Mouse (Mus musculus) adrenal gland (tissue): ENCODE measurements around the gene Gm19965.

ENCODE experiments used
- intact Hi-C: fragments of 180-260 bp; cut with DNase I; formaldehyde crosslinking; loops from one replicate; pipeline ENCODE4 v1.15.1; 2025
- long read RNA-seq, 2 experiments: library from polyadenylated mRNA; unstranded; transcript quantifications; one replicate each; pipeline ENCODE4 v2.0.0; 2020; ENCODE audit warnings: borderline replicate concordance in 1 of 2; ENCODE audit not compliant: insufficient replicate concordance in 1 of 2

Gm19965 gene
- long read RNA-seq, experiment 1 = 0 reads
- long read RNA-seq, experiment 2 = 0 reads

- intact Hi-C loops = no loop called here
Observed at GRCm38 (mm10) chr1:116802683-116803082, at the start of gene Gm19965. Gene Gm19965 (plus strand): TSS chr1:116802983.

- intact Hi-C loops = no loop called here
Observed at GRCm38 (mm10) chr1:116782471-116782989, 20.3 kb upstream of the Gm19965 start.
